Mouse (Mus musculus) lung, postnatal 0 days (tissue): ENCODE measurements at regions not wholly inside any gene's neighbourhood (a gene's known extent, or its start where the extent isn't known, plus 50 kb on each side); places are given as distances from the start of the nearest gene placed in this dataset.

Experiments used
- CTCF ChIP-seq: IDR thresholded peaks from 2 replicates; pipeline ENCODE4 v1.5.1; 2016; ENCODE audit warnings: antibody characterized with exemption, mild to moderate bottlenecking
- EP300 ChIP-seq: IDR thresholded peaks from 2 replicates; pipeline ENCODE4 v1.6.1; 2016; ENCODE audit warnings: antibody characterized with exemption, mild to moderate bottlenecking, control low read depth

GRCm38 (mm10) chr9:51661911-51662310 lies 103.2 kb upstream of the Arhgap20 start:
- no peak for TF ChIP-seq CTCF
- no peak for TF ChIP-seq EP300
